ENCODE assay signal across 15 mouse cellular contexts in genomic region chr13:45686309-45686582, GRCm38 (mm10).
"Had no signal": no experiment of that assay in that cellular context is flagged by ENCODE, and none has a peak within 500 bp of the region (broad histone marks: within the 10 kb centered on the region; RNA-seq: fewer than 3 reads in every experiment).

No protein-coding gene starts in this region.

- H3K36me3 ChIP-seq: limb, embryonic 15.5 days; liver, embryonic 12.5 days; midbrain, embryonic 10.5 days; neural tube, embryonic 15.5 days had no signal

- H3K27me3 ChIP-seq: limb, embryonic 15.5 days; liver, embryonic 12.5 days; neural tube, embryonic 15.5 days had no signal

- ATAC-seq: liver, embryonic 12.5 days had no signal

- H3K4me2 ChIP-seq: limb, embryonic 15.5 days; liver, embryonic 12.5 days; lung, embryonic 14.5 days; neural tube, embryonic 15.5 days had no signal

- DNase-seq: kidney, postnatal 36 days; layer of hippocampus, adult 9-11 months; lung, embryonic 14.5 days; lung, postnatal 10 days; lung, postnatal 4 days; midbrain, embryonic 14.5 days; right cerebral cortex, adult 18-20 months; right cerebral cortex, postnatal 25 days; thymus, postnatal 4 days had no signal

- H3K9me3 ChIP-seq: limb, embryonic 15.5 days; liver, embryonic 12.5 days; midbrain, embryonic 10.5 days; neural tube, embryonic 15.5 days had no signal

- H3K4me3 ChIP-seq: limb, embryonic 15.5 days; liver, embryonic 12.5 days; midbrain, embryonic 10.5 days; myocyte; neural tube, embryonic 15.5 days had no signal

- H3K27ac ChIP-seq: kidney, postnatal 0 days; limb, embryonic 15.5 days; liver, embryonic 12.5 days; midbrain, embryonic 10.5 days; neural tube, embryonic 15.5 days had no signal

- H3K9ac ChIP-seq: limb, embryonic 15.5 days; liver, embryonic 12.5 days; lung, embryonic 14.5 days; neural tube, embryonic 15.5 days had no signal
